Mouse (Mus musculus): ENCODE data around the gene Ccr5.
"Not testable (repeated sequence)": the region's sequence is repeated elsewhere in the genome, so short reads cannot be mapped to it uniquely, and the experiment has no call there.

The Ccr5 gene

GRCm38 (mm10) chr9:124121387-124122184 is at the start of gene Ccr5:
Gene Ccr5 (plus strand): TSS chr9:124121543.
- no peak for DNase-seq

GRCm38 (mm10) chr9:124079803-124080202 is 41.5 kb upstream of the Ccr5 start:
- no peak for DNase-seq

- DNase-seq = not testable (repeated sequence)
These were observed 40.9 kb upstream of the Ccr5 start for GRCm38 (mm10) chr9:124080471-124080870.

- DNase-seq = no peak
These were observed 30.9 kb upstream of the Ccr5 start for GRCm38 (mm10) chr9:124090441-124090840.

- no peak for DNase-seq
These were observed 22.2 kb upstream of the Ccr5 start for GRCm38 (mm10) chr9:124099127-124099526.

GRCm38 (mm10) chr9:124100357-124100756 is 21.0 kb upstream of the Ccr5 start:
- DNase-seq = no peak

- DNase-seq = no peak
These were observed 19.6 kb upstream of the Ccr5 start, which contains the start of gene Ccr2 for GRCm38 (mm10) chr9:124101723-124102122. Gene Ccr2 (plus strand): TSS chr9:124101950.

GRCm38 (mm10) chr9:124103199-124103598 is 18.1 kb upstream of the Ccr5 start:
- no peak for DNase-seq

- no peak for DNase-seq
These were observed 16.1 kb upstream of the Ccr5 start for GRCm38 (mm10) chr9:124105196-124105595.

GRCm38 (mm10) chr9:124107232-124107631 is 14.1 kb upstream of the Ccr5 start:
- no peak for DNase-seq

- DNase-seq = no peak
These were observed 12.8 kb upstream of the Ccr5 start for GRCm38 (mm10) chr9:124108356-124109127.

GRCm38 (mm10) chr9:124111997-124112396 is 9.3 kb upstream of the Ccr5 start:
- DNase-seq = no peak

- DNase-seq = no peak
These were observed 8.6 kb upstream of the Ccr5 start for GRCm38 (mm10) chr9:124112591-124113239.

- no peak for DNase-seq
These were observed 7.6 kb upstream of the Ccr5 start for GRCm38 (mm10) chr9:124113777-124114176.

- peak; percentile 15 for DNase-seq
These were observed 2.9 kb upstream of the Ccr5 start for GRCm38 (mm10) chr9:124118489-124118888.

- DNase-seq = no peak
These were observed 4.2 kb downstream of the Ccr5 start for GRCm38 (mm10) chr9:124125576-124125975.

GRCm38 (mm10) chr9:124126373-124126772 is 5.0 kb downstream of the Ccr5 start:
- peak; percentile 4 for DNase-seq

GRCm38 (mm10) chr9:124127412-124127811 is 6.1 kb downstream of the Ccr5 start:
- DNase-seq = no peak

GRCm38 (mm10) chr9:124128379-124128778 is 7.0 kb downstream of the Ccr5 start:
- DNase-seq = peak; percentile 53

GRCm38 (mm10) chr9:124132899-124133298 is 11.6 kb downstream of the Ccr5 start:
- DNase-seq = not testable (repeated sequence)

GRCm38 (mm10) chr9:124134919-124135318 is 13.6 kb downstream of the Ccr5 start:
- DNase-seq = not testable (repeated sequence)

GRCm38 (mm10) chr9:124137619-124138018 is 16.3 kb downstream of the Ccr5 start:
- DNase-seq = no peak

GRCm38 (mm10) chr9:124138055-124138775 is 16.9 kb downstream of the Ccr5 start:
- no peak for DNase-seq

Data from kidney, postnatal 14 days (tissue).